Mouse (Mus musculus): ENCODE measurements around the gene Best1. TPM values are rescaled to one million over a fixed set of nuclear protein-coding genes. Genes with fewer than 3 reads are reported as not detected.

Gene Best1
- 0.21 TPM for polyA plus RNA-seq (2014; fragmentation: Illumina TruSeq; extraction: RNeasy Lipid Tissue Mini Kit (QIAGEN cat#74804); ENCODE audit: low read depth, low replicate concordance)

GRCm38 (mm10) chr19:10001206-10001969 lies at the start of gene Best1, which contains the start of gene Rab3il1:
TSS of gene Best1 (minus strand) at chr19:10001633.
TSS of gene Rab3il1 (plus strand) at chr19:10001669.

GRCm38 (mm10) chr19:10041388-10042148 lies 40.1 kb upstream of the Best1 start, which contains the start of gene Fads3:
TSS of gene Fads3 (plus strand) at chr19:10041569.

GRCm38 (mm10) chr19:9980258-9980657 lies 21.2 kb downstream of the Best1 start, which contains the start of gene Fth1:
TSS of gene Fth1 (plus strand) at chr19:9980598.

Other genes starting within 250 kb of the Best1 start
- gene Scgb2a2, start 154.1 kb downstream of the Best1 start, polyA plus RNA-seq (2014; fragmentation: Illumina TruSeq; extraction: RNeasy Lipid Tissue Mini Kit (QIAGEN cat#74804); ENCODE audit: low read depth, low replicate concordance), result not detected
- gene Incenp, start 102.1 kb downstream of the Best1 start, polyA plus RNA-seq (2014; fragmentation: Illumina TruSeq; extraction: RNeasy Lipid Tissue Mini Kit (QIAGEN cat#74804); ENCODE audit: low read depth, low replicate concordance), result 5.8 TPM
- gene Fth1, start 21.0 kb downstream of the Best1 start, polyA plus RNA-seq (2014; fragmentation: Illumina TruSeq; extraction: RNeasy Lipid Tissue Mini Kit (QIAGEN cat#74804); ENCODE audit: low read depth, low replicate concordance), result 3,653 TPM
- gene Rab3il1, start within 50 bp of the Best1 start, polyA plus RNA-seq (2014; fragmentation: Illumina TruSeq; extraction: RNeasy Lipid Tissue Mini Kit (QIAGEN cat#74804); ENCODE audit: low read depth, low replicate concordance), result 11.2 TPM
- gene Fads3, start 39.9 kb upstream of the Best1 start, polyA plus RNA-seq (2014; fragmentation: Illumina TruSeq; extraction: RNeasy Lipid Tissue Mini Kit (QIAGEN cat#74804); ENCODE audit: low read depth, low replicate concordance), result 44.0 TPM
- gene Fads2, start 100.1 kb upstream of the Best1 start, polyA plus RNA-seq (2014; fragmentation: Illumina TruSeq; extraction: RNeasy Lipid Tissue Mini Kit (QIAGEN cat#74804); ENCODE audit: low read depth, low replicate concordance), result 9.2 TPM
- 18.3 TPM for gene Fads1, start 181.3 kb upstream of the Best1 start, polyA plus RNA-seq (2014; fragmentation: Illumina TruSeq; extraction: RNeasy Lipid Tissue Mini Kit (QIAGEN cat#74804); ENCODE audit: low read depth, low replicate concordance)
- gene Tmem258, start 202.4 kb upstream of the Best1 start, polyA plus RNA-seq (2014; fragmentation: Illumina TruSeq; extraction: RNeasy Lipid Tissue Mini Kit (QIAGEN cat#74804); ENCODE audit: low read depth, low replicate concordance), result 163 TPM
- 3.8 TPM for gene Fen1, start 202.5 kb upstream of the Best1 start, polyA plus RNA-seq (2014; fragmentation: Illumina TruSeq; extraction: RNeasy Lipid Tissue Mini Kit (QIAGEN cat#74804); ENCODE audit: low read depth, low replicate concordance)
- 4.1 TPM for gene Myrf, start 239.1 kb upstream of the Best1 start, polyA plus RNA-seq (2014; fragmentation: Illumina TruSeq; extraction: RNeasy Lipid Tissue Mini Kit (QIAGEN cat#74804); ENCODE audit: low read depth, low replicate concordance)

Measured in heart, adult 10 weeks (tissue).